Mouse (Mus musculus): ENCODE data around the gene Ascc1.

GRCm38 (mm10) chr10:59971813-59972212, 30.8 kb upstream of the Ascc1 start:
- TF ChIP-seq CTCF (IDR thresholded peaks at IDR 0.05; ENCODE audit: low read depth, low read length) (no peak), EP300 (IDR thresholded peaks at IDR 0.05; ENCODE audit: insufficient read depth, low read depth, low read length) (no peak)
